Mouse (Mus musculus) midbrain, embryonic 11.5 days (tissue): ENCODE data around the gene Gstp3. TPM values are rescaled to one million over a fixed set of nuclear protein-coding genes. Genes with fewer than 3 reads are reported as not detected.
"Not testable (repeated sequence)": the region's sequence is repeated elsewhere in the genome, so short reads cannot be mapped to it uniquely, and the experiment has no call there.

Experiments
- ATAC-seq: fragments of 200-750 bp; cut with Nextera tagmentation; 2 replicates; pipeline ENCODE4 v1.8.0; 2017; ENCODE audit warnings: moderate TSS enrichment, moderate library complexity; ENCODE audit not compliant: low FRiP score
- DNase-seq: peaks from one replicate; pipeline ENCODE4 v3.0.0; 2015; ENCODE audit warnings: low spot score; ENCODE audit errors: missing footprints
- H3K27ac ChIP-seq: fragments of 300-500 bp; sonication (generic); 2 replicates; pipeline ENCODE4 v1.5.1; 2014; ENCODE audit warnings: low read depth, low read length
- H3K27me3 ChIP-seq: fragments of 300-500 bp; sonication (generic); 2 replicates; pipeline ENCODE4 v1.6.1; 2014; ENCODE audit warnings: mild to moderate bottlenecking, low read length, moderate library complexity, mixed read lengths; ENCODE audit not compliant: control insufficient read depth, insufficient read depth
- H3K36me3 ChIP-seq: fragments of 300-500 bp; sonication (generic); 2 replicates; pipeline ENCODE4 v1.6.1; 2014; ENCODE audit warnings: mild to moderate bottlenecking, low read length, moderate library complexity, mixed read lengths; ENCODE audit not compliant: control insufficient read depth, insufficient read depth
- H3K4me1 ChIP-seq: fragments of 300-500 bp; sonication (generic); 2 replicates; pipeline ENCODE4 v1.6.1; 2014; ENCODE audit warnings: low read length; ENCODE audit not compliant: control insufficient read depth, insufficient read depth
- H3K4me2 ChIP-seq: fragments of 300-500 bp; sonication (generic); 2 replicates; pipeline ENCODE4 v1.6.1; 2014; ENCODE audit warnings: mild to moderate bottlenecking, moderate library complexity
- H3K4me3 ChIP-seq: fragments of 300-500 bp; sonication (generic); 2 replicates; pipeline ENCODE4 v1.5.1; 2014; ENCODE audit warnings: low read depth, low read length
- H3K9ac ChIP-seq: fragments of 300-500 bp; sonication (generic); 2 replicates; pipeline ENCODE4 v1.6.1; 2014; ENCODE audit warnings: low read length
- H3K9me3 ChIP-seq: fragments of 300-500 bp; sonication (generic); 2 replicates; pipeline ENCODE4 v1.6.1; 2016; ENCODE audit warnings: low read length; ENCODE audit not compliant: control insufficient read depth
- WGBS: fragments of 180-500 bp; shearing (Covaris S2); extraction: QIAGEN DNeasy Blood & Tissue Kit; methylation state at CpG from one replicate; pipeline ENCODE4 v1.1.7; 2014; 5-methylcytosine and 5-hydroxymethylcytosine counted together
- polyA plus RNA-seq: library from polyadenylated mRNA; unstranded; fragments of >200 nt; fragmentation: Nextera tagmentation; extraction: Ambion mirVana; gene quantifications from 2 replicates; pipeline ENCODE4 v1.2.1, GENCODE M21; 2014

Gstp3 gene
- polyA plus RNA-seq, 1 experiment from 2014 or later: not detected

- no peak for ATAC-seq
- no peak overlapping the region for H3K27ac ChIP-seq
- WGBS: 85% methylated on average over 8 of the region's 8 CpGs
- H3K4me2 ChIP-seq: no peak overlapping the region
- DNase-seq: peak; percentile 51
- H3K4me1 ChIP-seq: no peaks in the 10 kb centered on the region
- H3K4me3 ChIP-seq: no peak overlapping the region
- H3K9ac ChIP-seq: no peak overlapping the region
- H3K36me3 ChIP-seq: no peaks in the 10 kb centered on the region
- no peaks in the 10 kb centered on the region for H3K9me3 ChIP-seq
- no peaks in the 10 kb centered on the region for H3K27me3 ChIP-seq
Observed at GRCm38 (mm10) chr19:4070756-4071155, 11.4 kb upstream of the Gstp3 start.

- no peaks in the 10 kb centered on the region for H3K9me3 ChIP-seq
- DNase-seq: no peak
- no peaks in the 10 kb centered on the region for H3K36me3 ChIP-seq
- WGBS: 74% methylated on average over 15 of the region's 15 CpGs
- no peak overlapping the region for H3K27ac ChIP-seq
- H3K9ac ChIP-seq: no peak overlapping the region
- H3K27me3 ChIP-seq: no peaks in the 10 kb centered on the region
- no peak overlapping the region for H3K4me3 ChIP-seq
- no peak overlapping the region for H3K4me2 ChIP-seq
- no peak for ATAC-seq
- no peaks in the 10 kb centered on the region for H3K4me1 ChIP-seq
Observed at GRCm38 (mm10) chr19:4070311-4070710, 10.9 kb upstream of the Gstp3 start.

- Histone ChIP-seq H3K4me3 (no peak overlapping the region), H3K9me3 (no peaks in the 10 kb centered on the region), H3K4me1 (no peaks in the 10 kb centered on the region), H3K27me3 (no peaks in the 10 kb centered on the region), H3K36me3 (no peaks in the 10 kb centered on the region), H3K4me2 (no peak overlapping the region), H3K9ac (no peak overlapping the region), H3K27ac (no peak overlapping the region)
- 63% methylated on average over 15 of the region's 15 CpGs for WGBS
- ATAC-seq (no peak), DNase-seq (peak; percentile 76)
Observed at GRCm38 (mm10) chr19:4068717-4069410, 9.5 kb upstream of the Gstp3 start.

GRCm38 (mm10) chr19:4068242-4068641, 8.9 kb upstream of the Gstp3 start:
- H3K4me1 ChIP-seq, H3K36me3 ChIP-seq, H3K4me3 ChIP-seq, H3K27me3 ChIP-seq, H3K27ac ChIP-seq, H3K4me2 ChIP-seq, ATAC-seq, H3K9me3 ChIP-seq, H3K9ac ChIP-seq: not testable (repeated sequence)
- WGBS: 97% methylated on average over 2 of the region's 2 CpGs
- DNase-seq: peak; percentile 41

GRCm38 (mm10) chr19:4066877-4067276, 7.5 kb upstream of the Gstp3 start:
- H3K4me1 ChIP-seq: no peaks in the 10 kb centered on the region
- H3K9me3 ChIP-seq: no peaks in the 10 kb centered on the region
- H3K27me3 ChIP-seq: no peaks in the 10 kb centered on the region
- no peak overlapping the region for H3K9ac ChIP-seq
- H3K27ac ChIP-seq: no peak overlapping the region
- no peak overlapping the region for H3K4me3 ChIP-seq
- no peak overlapping the region for H3K4me2 ChIP-seq
- H3K36me3 ChIP-seq: no peaks in the 10 kb centered on the region
- ATAC-seq (no peak), DNase-seq (no peak)

- Histone ChIP-seq H3K36me3 (no peaks in the 10 kb centered on the region), H3K4me3 (no peak overlapping the region), H3K27me3 (no peaks in the 10 kb centered on the region), H3K4me2 (no peak overlapping the region), H3K9me3 (no peaks in the 10 kb centered on the region), H3K4me1 (no peaks in the 10 kb centered on the region), H3K9ac (no peak overlapping the region), H3K27ac (no peak overlapping the region)
- DNase-seq (no peak), ATAC-seq (no peak)
- WGBS: 82% methylated on average over 6 of the region's 6 CpGs
Observed at GRCm38 (mm10) chr19:4066280-4066679, 6.9 kb upstream of the Gstp3 start.

- H3K9me3 ChIP-seq, H3K4me3 ChIP-seq, H3K9ac ChIP-seq, H3K4me2 ChIP-seq, H3K36me3 ChIP-seq, DNase-seq, H3K27me3 ChIP-seq, ATAC-seq, H3K4me1 ChIP-seq, H3K27ac ChIP-seq: not testable (repeated sequence)
- WGBS: 51% methylated on average over 5 of the region's 11 CpGs
Observed at GRCm38 (mm10) chr19:4064501-4064900, 5.1 kb upstream of the Gstp3 start.

- H3K4me1 ChIP-seq, H3K27ac ChIP-seq, ATAC-seq, H3K36me3 ChIP-seq, H3K4me2 ChIP-seq, H3K9ac ChIP-seq, DNase-seq, H3K4me3 ChIP-seq, H3K27me3 ChIP-seq, H3K9me3 ChIP-seq: not testable (repeated sequence)
- WGBS: 93% methylated on average over 2 of the region's 4 CpGs
Observed at GRCm38 (mm10) chr19:4063357-4063756, 4.0 kb upstream of the Gstp3 start.

- Histone ChIP-seq H3K36me3 (no peaks in the 10 kb centered on the region), H3K4me1 (no peaks in the 10 kb centered on the region), H3K9me3 (no peaks in the 10 kb centered on the region), H3K9ac (no peak overlapping the region), H3K4me3 (no peak overlapping the region), H3K27me3 (no peaks in the 10 kb centered on the region), H3K4me2 (no peak overlapping the region), H3K27ac (no peak overlapping the region)
- 92% methylated on average over 5 of the region's 6 CpGs for WGBS
- no peak for DNase-seq
- no peak for ATAC-seq
Observed at GRCm38 (mm10) chr19:4060899-4061465, 1.6 kb upstream of the Gstp3 start.
